Mouse (Mus musculus) neutrophil, adult 5-6 weeks (primary cell): ENCODE measurements around the gene Scap. TPM values are rescaled to one million over a fixed set of nuclear protein-coding genes. Genes with fewer than 3 reads are reported as not detected.
"Not testable (repeated sequence)": the region's sequence is repeated elsewhere in the genome, so short reads cannot be mapped to it uniquely, and the experiment has no call there.

ENCODE experiments used
- ATAC-seq: fragments of 151-379, 151-347 bp; 2 replicates; pipeline ENCODE4 v1.8.0; 2017; ENCODE audit warnings: mild to moderate bottlenecking, moderate TSS enrichment; ENCODE audit not compliant: insufficient number of reproducible peaks, poor library complexity, low FRiP score, severe bottlenecking; ENCODE audit errors: extremely low read depth
- total RNA-seq: library from RNA; stranded (forward); fragments of 200-1000 nt; gene quantifications from 2 replicates; pipeline ENCODE4 v1.2.3, GENCODE M21; 2017

Gene Scap
- total RNA-seq, 1 experiment from 2014 or later = 20.4 TPM

DNA sequence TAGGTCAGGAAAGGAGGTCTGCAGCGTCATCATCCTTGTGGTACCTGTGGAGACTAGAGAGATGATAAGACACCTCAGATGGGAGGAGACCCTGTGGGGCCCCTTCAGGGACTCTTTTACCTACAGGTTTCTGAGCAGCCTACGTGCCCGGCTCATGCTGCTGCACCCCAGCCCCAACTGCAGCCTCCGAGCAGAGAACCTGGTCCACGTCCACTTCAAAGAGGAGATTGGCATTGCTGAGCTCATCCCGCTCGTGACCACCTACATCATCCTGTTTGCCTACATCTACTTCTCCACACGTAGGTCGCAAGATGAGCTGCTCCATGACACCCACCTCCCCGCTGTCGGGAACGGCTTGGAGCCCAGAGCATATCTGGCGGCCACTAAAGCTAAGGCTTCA is 40.8 kb downstream of the Scap start:
- no peak for ATAC-seq

DNA sequence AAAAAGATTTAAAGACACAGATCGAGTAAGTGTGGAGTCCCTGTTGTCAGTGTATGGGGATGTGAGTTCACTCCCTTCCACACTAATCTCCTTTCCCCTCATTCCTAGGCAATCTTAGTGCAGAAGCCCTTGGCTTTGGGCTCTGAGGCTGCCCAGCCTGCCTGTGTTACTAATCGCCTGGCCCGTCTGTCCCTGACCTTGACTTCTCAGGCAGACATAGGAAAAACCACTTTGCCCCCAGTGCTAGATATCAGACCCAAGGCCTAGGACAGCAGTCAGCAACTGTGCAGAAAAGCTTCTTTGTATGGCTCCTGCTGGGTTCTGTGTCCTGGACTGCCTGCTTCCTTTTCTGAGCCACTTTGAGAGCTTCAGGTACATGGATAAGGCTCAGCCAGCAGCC is 42.6 kb downstream of the Scap start:
- no peak for ATAC-seq

DNA sequence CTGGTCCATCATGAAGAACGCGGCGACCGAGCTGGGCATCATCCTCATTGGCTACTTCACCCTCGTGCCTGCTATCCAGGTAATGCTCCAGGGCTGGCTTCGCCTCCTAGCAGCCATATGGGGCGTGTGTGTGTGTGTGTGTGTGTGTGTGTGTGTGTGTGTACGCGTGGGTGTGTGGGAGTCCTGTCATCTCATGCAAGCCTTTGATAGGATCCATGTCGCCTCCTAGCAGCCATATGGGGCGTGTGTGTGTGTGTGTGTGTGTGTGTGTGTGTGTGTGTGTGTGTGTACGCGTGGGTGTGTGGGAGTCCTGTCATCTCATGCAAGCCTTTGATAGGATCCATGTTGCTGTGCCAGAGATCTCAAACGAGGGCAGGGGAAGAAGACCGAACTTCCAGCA is 44.6 kb downstream of the Scap start:
- ATAC-seq = not testable (repeated sequence)

DNA sequence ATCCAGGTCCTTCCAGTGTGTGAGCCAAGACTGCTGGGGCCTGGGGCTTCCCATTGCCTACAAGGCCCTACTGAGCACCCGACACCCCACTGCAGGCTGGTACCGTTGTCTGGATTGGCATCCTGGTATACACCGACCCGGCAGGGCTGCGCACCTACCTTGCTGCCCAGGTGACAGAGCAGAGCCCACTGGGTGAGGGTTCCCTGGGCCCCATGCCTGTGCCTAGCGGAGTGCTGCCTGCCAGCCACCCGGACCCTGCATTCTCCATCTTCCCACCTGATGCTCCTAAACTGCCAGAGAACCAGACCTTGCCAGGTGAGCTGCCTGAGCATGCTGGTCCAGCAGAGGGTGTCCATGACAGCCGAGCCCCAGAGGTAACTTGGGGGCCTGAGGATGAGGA is 46.3 kb downstream of the Scap start:
- ATAC-seq = no peak

DNA sequence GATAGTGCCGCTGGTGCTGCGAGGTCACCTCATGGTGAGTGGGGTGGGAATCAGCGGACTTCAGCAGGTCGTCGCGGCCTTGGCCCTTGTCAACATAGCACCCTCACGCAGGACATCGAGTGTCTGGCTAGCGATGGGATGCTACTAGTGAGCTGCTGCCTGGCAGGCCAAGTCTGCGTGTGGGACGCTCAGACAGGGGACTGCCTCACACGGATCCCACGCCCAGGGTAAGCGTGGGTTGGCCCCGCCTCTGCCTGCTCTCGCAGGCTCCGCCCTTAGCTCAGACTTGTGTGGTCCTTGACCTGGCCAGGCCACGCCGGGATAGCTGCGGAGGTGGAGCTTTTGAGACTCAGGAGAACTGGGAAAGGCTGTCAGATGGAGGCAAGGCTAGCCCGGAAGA is 47.6 kb downstream of the Scap start:
- no peak for ATAC-seq

DNA sequence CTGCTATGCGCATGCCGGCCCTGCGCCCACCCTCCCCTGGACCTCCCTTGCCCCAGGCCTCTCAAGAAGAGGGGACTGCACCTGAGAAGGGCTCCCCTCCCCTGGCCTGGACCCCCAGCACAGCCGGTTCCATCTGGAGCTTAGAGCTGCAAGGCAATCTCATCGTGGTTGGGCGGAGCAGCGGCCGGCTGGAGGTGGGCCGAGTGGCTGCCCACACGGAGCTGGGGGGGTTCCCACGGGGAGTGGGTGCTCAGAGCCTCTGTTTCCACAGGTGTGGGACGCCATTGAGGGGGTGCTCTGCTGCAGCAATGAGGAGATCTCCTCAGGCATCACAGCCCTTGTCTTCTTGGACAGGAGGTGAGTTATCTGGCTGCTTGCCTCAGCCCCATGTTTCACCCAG is 48.2 kb downstream of the Scap start:
- ATAC-seq = no peak

DNA sequence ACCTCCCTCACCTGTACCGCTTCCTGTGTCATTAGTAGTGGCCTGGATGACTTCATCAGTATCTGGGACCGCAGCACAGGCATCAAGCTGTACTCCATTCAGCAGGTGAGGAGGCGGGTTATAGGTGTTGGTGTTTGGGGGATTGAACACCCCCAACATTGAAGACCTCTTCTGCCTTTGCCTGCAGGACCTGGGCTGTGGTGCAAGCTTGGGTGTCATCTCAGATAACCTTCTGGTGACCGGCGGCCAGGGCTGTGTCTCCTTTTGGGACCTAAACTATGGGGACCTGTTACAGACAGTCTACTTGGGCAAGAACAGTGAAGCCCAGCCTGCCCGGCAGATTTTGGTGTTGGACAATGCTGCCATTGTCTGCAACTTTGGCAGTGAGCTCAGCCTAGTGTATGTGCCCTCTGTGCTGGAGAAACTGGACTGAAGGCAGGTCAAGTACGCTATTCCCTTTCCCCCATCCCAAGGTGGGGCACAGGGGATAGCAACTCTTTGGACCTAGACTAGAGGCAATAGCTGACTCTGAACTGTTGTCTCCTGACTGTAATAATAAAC is 51.4 kb downstream of the Scap start:
- ATAC-seq = no peak

DNA sequence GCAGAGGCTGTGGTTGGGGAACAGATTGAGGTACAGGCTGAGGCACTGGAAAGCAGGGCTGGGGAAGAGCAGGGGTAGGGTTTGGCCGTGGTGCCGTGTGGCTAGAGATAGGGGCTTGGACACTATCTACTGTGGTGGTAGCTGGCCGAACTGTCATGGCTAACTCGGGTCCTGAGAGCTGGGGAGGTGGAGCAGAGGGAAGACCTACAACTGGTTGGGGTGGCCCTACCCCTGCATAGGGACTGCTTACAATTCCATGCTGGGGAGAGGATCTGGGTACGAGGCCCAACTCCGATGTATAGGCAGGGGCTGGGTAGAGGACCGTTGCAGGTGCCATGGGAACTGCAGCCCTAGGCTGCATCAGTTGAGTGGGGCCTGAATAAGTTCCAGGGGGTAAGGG is 54.9 kb downstream of the Scap start:
- ATAC-seq = no peak

DNA sequence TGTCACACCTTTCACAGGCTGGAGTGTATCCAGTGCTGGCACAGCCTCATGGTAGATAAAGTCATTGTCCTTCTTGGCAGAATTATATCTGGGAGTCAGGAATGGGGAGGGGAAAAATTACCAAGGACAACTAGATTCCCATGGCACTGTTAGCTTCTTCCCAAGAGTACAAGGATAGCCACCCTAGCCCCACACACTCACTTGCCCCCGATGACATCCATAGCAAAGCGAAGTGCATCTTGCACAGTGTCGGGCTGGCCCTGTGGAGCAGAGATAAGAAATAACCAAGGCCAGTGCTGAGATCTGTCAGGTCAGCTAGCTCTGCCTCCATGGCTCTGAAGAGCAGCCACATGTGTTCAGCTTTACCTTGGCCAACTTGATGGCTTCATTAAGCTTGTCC is 57.8 kb downstream of the Scap start:
- ATAC-seq = no peak

DNA sequence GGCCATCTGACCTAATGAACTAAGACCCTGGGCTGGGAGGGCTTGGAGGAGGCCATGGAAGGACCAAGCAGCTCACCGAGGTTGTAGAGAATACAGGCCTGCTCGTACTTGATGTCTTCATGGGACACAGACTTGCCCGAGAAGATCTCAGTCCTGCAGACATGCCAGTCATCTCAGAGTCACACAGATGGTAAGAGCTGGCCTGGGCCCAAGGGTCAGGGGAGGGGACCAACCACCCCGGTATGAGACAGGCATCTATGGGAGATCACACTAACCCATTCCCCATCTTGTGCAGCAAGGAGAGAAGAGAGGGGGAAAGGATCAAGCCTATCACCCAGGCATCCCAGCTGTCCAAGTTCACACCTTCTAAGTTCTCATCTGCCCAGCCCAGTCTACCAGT is 60.2 kb downstream of the Scap start:
- ATAC-seq = no peak

DNA sequence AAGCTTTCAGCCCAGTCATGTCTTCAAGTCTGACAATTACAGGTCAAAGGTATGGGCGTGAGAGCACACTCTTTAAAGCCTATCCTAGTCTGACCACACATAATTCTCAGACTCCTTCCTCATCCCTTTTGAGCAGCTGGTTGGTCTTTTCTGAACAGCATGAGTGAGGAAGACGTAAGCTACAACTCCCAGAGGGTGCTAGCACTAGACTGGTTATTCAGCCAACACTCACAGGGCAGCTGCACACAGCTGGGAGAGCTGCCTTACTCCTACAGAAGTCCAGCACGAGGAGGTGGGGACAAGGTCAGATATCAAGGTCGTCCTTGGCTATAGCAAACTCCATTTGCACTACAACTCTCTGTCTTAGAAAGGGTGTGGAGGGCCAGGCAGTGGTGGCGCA is 67.6 kb downstream of the Scap start:
- ATAC-seq = no peak

DNA sequence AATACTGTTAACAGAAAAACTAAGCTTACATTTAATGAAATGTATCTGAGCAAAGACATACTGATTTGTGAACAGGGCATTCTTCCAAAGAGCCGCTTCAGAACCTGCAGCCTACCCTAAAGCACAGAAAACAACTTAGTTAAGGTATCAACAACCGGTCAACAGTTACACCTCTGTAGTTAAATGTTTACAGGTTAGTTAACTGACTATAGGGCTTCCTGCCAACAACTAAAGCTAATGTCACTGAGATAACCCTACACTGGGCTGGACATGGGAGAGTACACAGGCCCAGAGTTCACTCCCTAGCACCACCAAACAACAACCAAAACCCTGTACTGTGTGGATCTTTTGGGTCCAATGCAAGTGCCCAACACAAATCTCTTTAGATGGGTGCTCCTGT is 69.6 kb downstream of the Scap start:
- ATAC-seq = no peak

DNA sequence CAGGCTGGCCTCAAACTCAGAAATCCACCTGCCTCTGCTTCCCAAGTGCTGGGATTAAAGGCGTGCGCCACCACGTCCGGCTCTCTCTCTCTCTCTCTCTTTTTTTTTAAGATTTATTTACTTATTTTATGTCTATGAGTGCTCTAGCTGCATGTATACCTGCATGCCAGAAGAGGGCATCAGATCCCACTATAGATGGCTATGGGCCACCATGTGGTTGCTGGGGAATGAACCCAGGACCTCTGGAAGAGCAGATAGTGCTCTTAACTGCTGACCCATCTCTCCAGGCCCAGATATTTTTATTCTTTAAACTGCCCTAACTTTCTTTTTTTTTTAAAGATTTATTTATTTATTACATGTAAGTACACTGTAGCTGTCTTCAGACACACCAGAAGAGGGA is 70.2 kb downstream of the Scap start:
- not testable (repeated sequence) for ATAC-seq

DNA sequence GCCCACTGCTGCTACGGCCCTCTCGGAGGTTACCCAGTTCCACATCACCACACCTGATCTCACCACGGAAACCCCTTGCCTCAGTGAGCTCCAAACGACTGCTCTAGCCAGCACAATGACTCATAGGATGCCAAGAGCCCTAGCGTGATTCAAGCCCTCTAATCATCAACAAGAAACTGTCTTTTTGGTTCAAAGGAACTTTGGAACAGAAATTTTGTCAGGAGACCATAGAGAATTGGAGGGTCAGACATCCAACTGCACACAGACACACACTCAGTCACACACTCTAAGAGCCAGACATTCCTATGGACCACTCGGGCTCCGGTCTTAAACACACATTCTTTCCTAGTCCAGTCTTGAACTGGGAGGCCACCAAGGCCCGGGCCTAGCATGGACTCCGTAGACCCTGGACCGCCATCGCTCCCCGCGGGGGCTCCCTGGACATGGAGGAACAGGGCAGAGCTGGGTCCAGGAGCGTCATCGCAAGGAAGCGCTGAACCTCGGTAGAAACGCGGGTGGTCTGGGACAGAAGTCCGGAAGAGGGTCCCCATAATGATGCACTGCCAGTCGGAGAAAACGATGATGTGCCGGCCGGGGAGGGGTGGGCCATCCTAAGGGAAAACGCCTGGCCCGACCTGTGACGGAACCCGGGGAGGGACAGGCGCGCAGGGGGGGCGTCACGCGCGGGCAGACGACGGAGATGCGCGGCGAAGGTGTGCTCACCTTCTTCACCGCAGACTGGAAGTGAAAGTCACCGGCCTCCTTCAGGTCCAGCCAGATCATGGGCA is 74.4 kb downstream of the Scap start:
- ATAC-seq = no peak

DNA sequence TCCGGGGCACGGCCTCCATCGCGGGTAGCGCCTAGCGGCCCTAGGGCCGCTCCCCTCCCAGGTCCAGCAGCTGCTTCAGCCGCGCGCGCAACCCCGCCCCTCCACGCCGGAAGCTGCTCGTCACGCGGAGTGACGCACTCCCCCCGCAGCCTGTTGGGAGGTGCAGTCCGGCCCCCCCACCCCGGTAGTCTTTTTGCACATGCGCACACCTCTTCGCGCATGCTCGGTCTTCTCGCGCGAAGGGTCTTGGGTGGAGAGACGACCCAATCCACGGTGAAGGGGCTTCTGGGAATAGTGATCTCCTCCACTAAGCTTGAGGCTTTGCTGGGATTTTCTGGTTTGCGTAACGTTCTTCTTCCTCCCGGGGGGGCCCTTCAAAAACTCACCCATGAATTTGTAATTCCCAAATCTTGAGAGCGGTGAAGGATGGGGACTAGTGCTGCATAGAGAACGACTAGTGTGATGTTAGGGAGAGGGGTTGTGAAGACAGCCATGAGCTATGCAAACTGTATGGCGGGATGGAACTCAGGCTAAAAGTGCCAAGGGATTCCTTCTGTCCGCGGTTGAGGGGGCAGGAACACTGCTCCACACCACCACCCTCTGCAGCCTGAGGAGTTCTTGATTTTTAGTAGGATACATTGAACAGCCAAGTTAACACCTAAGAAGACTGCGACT is 75.1 kb downstream of the Scap start, which contains the start of gene Ptpn23:
Ptpn23 (minus strand) TSS at position 115 of the 675 bp plus-strand sequence.
- ATAC-seq = peak; percentile 82

DNA sequence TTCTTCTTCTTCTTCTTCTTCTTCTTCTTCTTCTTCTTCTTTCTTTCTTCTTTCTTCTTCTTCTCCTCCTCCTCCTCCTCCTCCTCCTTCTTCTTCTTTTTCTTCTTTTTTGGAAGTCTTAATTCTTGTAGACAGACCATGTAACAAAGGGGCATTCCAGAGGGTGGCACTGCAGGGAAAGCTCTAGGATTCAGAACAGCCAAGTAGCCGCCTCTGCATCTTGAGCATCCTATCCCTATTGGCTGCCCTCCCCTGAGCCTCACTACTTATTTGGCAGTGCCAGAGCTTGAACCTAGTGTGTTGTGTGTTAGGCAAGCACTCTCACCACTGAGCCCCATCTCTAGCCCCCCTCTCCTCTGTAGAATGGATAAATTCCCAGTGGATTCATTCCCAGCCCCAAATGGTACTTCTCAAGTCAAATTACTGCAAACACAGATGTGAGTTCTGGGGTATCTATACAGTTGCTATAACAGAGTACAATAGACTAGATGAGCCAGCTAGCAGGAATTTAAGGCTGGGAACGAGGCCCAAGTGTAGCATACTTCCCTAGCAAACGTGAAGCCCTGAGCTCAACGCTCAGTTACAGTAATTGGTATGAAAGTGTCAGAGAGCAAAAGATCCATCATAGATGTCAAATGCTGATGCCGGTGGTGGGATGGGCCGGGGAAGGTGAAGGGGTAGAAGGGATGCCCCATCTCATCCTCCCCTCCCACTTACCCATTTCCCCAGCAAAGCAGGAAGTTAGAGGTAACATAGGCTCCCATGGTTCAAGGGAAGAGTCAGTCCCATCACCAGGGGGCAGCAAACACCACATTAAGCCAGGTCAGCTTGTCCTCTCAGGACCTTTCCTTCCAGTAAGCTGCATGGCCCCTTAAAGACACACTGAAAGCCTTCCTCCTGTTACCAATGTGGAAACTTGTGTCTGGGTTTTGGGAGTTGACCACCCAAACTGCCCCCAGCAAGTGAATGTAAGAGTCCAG is 78.1 kb downstream of the Scap start:
- ATAC-seq = peak; percentile 78

DNA sequence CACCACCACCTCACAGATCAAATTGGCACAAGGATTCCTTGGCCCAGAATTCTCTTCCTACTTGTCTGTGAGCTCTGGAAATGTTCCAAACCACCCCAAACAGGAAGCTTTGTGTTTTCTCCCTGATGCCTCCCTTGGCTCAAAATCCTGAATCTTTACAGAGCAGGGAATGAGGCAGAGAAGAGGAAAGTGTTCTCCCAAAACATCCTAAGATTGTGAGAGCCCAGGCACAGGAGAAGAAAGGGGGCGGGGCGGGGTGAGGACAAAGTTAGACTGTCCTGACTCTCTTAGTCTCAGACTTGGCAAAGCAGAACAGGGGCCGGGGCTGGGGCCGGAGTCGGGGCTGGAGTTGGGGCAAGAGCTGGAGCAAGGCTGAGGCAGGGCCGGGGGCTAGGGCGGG is 79.8 kb downstream of the Scap start:
- ATAC-seq = no peak

DNA sequence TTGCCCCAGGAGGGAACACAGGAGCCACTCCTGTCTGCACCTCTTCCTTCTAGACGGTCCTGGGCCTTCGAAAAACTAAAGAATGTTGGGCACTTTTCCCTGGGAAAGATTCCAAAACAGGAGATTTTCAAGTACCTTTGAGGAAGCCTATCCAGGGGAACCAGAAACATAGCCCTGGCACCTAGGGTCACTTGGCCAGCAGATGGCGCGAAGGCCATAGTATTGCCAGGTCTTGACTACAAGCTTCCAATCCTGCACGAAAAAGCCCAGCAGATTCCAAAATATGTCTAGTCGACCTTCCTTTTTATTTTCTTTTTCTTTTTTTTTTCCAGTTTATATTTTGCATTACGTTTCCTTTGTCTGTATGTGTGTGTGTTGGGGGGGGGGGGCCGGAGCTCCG is 80.7 kb downstream of the Scap start:
- ATAC-seq = no peak

DNA sequence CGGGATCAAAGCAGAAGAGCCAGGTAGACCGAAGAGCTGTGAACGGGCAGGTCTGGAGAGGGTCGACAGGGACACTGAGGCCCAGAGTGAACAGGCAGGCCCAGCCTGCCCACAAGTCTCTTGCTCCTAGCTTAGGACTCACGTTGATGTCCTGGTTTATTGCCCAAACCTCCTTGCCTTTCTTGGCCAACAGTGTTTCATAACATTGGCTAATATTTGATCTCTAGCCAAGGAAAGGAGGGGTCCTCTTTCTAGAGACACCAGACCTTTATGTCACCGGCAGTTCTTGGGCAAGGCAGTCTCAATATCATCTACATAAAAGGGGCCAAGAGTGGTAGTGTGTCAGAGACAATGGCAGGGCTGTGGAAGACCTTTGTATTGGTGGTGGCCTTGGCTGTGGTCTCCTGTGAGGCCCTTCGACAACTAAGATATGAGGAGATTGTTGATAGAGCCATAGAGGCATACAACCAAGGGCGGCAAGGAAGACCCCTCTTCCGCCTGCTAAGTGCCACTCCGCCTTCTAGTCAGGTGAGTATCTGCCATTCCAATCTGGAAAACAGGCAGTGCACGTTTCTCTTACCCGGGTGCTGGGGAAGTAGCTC is 86.5 kb downstream of the Scap start, which contains the start of gene Ngp:
Ngp (plus strand) TSS at position 237 of the 602 bp plus-strand sequence.
- ATAC-seq = no peak
